Mouse (Mus musculus) kidney, adult 2 months (tissue): Measurements from ENCODE around the gene Zfp934.
"Not testable (repeated sequence)": the region's sequence is repeated elsewhere in the genome, so short reads cannot be mapped to it uniquely, and the experiment has no call there.

Source experiments
- CTCF ChIP-seq: fragments of 200-500 bp; conservative IDR thresholded peaks from 2 replicates; pipeline ENCODE4 v1.5.1; 2011; ENCODE audit warnings: low read depth, mild to moderate bottlenecking, control low read depth, low read length, moderate library complexity, mixed read lengths; ENCODE audit not compliant: insufficient read depth, insufficient read length
- POLR2A ChIP-seq: fragments of 200-500 bp; IDR thresholded peaks from one replicate; pipeline ENCODE4 v1.6.1; 2011; ENCODE audit warnings: low read depth, low read length, control low read depth

GRCm38 (mm10) chr13:62617449-62617848, 46.5 kb upstream of the Zfp934 start:
- not testable (repeated sequence) for TF ChIP-seq POLR2A, CTCF
